Mouse (Mus musculus) heart, adult 2 months (tissue): Measurements from ENCODE around the gene Gm37240. TPM values are rescaled to one million over a fixed set of nuclear protein-coding genes. Genes with fewer than 3 reads are reported as not detected.

Experiments used
- DNase-seq, 2 experiments: peaks; one replicate each; pipeline ENCODE4 v3.0.0; 2021
- H3K27ac ChIP-seq: fragments of 200-600 bp; 2 replicates; pipeline ENCODE4 v1.8.1; 2022
- H3K27me3 ChIP-seq: fragments of 200-500 bp; 2 replicates; pipeline ENCODE4 v1.6.1; 2012; ENCODE audit warnings: mild to moderate bottlenecking, low read length, inconsistent platforms, mixed read lengths; ENCODE audit not compliant: control insufficient read depth, insufficient read depth
- H3K36me3 ChIP-seq: fragments of 200-500 bp; 2 replicates; pipeline ENCODE4 v1.6.1; 2012; ENCODE audit warnings: low read length, inconsistent platforms; ENCODE audit not compliant: control insufficient read depth, insufficient read depth
- H3K4me1 ChIP-seq: fragments of 200-500 bp; 2 replicates; pipeline ENCODE4 v1.6.1; 2011; ENCODE audit warnings: low read length; ENCODE audit not compliant: control insufficient read depth, insufficient read depth
- H3K4me3 ChIP-seq: fragments of 200-600 bp; 2 replicates; pipeline ENCODE4 v1.8.1; 2022
- H3K79me2 ChIP-seq: fragments of 200-500 bp; replicated peaks from 2 replicates; pipeline ENCODE4 v1.6.1; 2012; ENCODE audit warnings: mild to moderate bottlenecking, inconsistent platforms, low read length, moderate library complexity, mixed read lengths; ENCODE audit not compliant: control insufficient read depth, insufficient read depth
- H3K9ac ChIP-seq: fragments of 200-500 bp; 2 replicates; pipeline ENCODE4 v1.6.1; 2012; ENCODE audit warnings: low read depth, mild to moderate bottlenecking, control low read depth, inconsistent platforms, low read length, mixed read lengths
- CTCF ChIP-seq: fragments of 200-600 bp; IDR thresholded peaks from 2 replicates; pipeline ENCODE4 v1.8.1; 2022; ENCODE audit warnings: antibody characterized with exemption, mild to moderate bottlenecking, moderate library complexity
- EP300 ChIP-seq: fragments of 200-500 bp; IDR thresholded peaks from 2 replicates; pipeline ENCODE4 v1.6.1; 2011; ENCODE audit warnings: low read depth, low read length, control low read depth; ENCODE audit not compliant: insufficient read depth
- POLR2A ChIP-seq: fragments of 200-500 bp; IDR thresholded peaks from 2 replicates; pipeline ENCODE4 v1.6.1; 2011; ENCODE audit warnings: mild to moderate bottlenecking, low read depth, low read length, control low read depth; ENCODE audit not compliant: insufficient read depth
- WGBS: fragments of 180-500 bp; shearing (Covaris S2); methylation state at CpG from one replicate; pipeline ENCODE4 v1.1.7; 2018; 5-methylcytosine and 5-hydroxymethylcytosine counted together
- intact Hi-C: fragments of 180-260 bp; cut with DNase I; formaldehyde crosslinking; loops from one replicate; pipeline ENCODE4 v1.15.1; 2025
- polyA plus RNA-seq: library from polyadenylated mRNA; depleted of rRNA; stranded (reverse); fragments of >200 nt; gene quantifications from 2 replicates; pipeline ENCODE4 v1.2.3, GENCODE M21; 2012
- total RNA-seq, 2 experiments: library from RNA; stranded (reverse); gene quantifications; 2 replicates each; pipeline ENCODE4 v1.2.3; 2021

Gm37240 gene
- total and polyA plus RNA-seq, 3 experiments = 25.0 to 45.3 (median 36.6) TPM

GRCm38 (mm10) chr3:85104301-85104700 lies 783.0 kb downstream of the Gm37240 start:
- H3K27ac ChIP-seq = no peak overlapping the region
- no peaks in the 10 kb centered on the region for H3K27me3 ChIP-seq
- no peak overlapping the region for H3K4me3 ChIP-seq
- no peak overlapping the region for H3K9ac ChIP-seq
- no peak for DNase-seq
- WGBS = 61% methylated on average over 5 of the region's 5 CpGs
- no peaks in the 10 kb centered on the region for H3K36me3 ChIP-seq
- no peaks in the 10 kb centered on the region for H3K4me1 ChIP-seq
- intact Hi-C loops = no loop called here
- H3K79me2 ChIP-seq = no peaks in the 10 kb centered on the region
- TF ChIP-seq POLR2A (no peak), EP300 (no peak), CTCF (no peak)

GRCm38 (mm10) chr3:85080882-85081558 lies 806.3 kb downstream of the Gm37240 start:
- 79% methylated on average over 21 of the region's 21 CpGs for WGBS
- no peaks in the 10 kb centered on the region for H3K36me3 ChIP-seq
- H3K4me3 ChIP-seq = no peak overlapping the region
- no peak overlapping the region for H3K27ac ChIP-seq
- TF ChIP-seq POLR2A (no peak), CTCF (no peak), EP300 (no peak)
- no peak overlapping the region for H3K9ac ChIP-seq
- H3K27me3 ChIP-seq = no peaks in the 10 kb centered on the region
- H3K4me1 ChIP-seq = no peaks in the 10 kb centered on the region
- DNase-seq = no peak
- H3K79me2 ChIP-seq = no peaks in the 10 kb centered on the region
- intact Hi-C loops = no loop called here

- no peak for TF ChIP-seq EP300
- no peaks in the 10 kb centered on the region for H3K36me3 ChIP-seq
- 56% methylated on average over 7 of the region's 7 CpGs for WGBS
Observed at GRCm38 (mm10) chr3:85064113-85064512, 823.2 kb downstream of the Gm37240 start.

GRCm38 (mm10) chr3:85060153-85060552 lies 827.2 kb downstream of the Gm37240 start:
- no peak overlapping the region for H3K27ac ChIP-seq
- DNase-seq = no peak
- H3K9ac ChIP-seq = no peak overlapping the region
- WGBS = 86% methylated on average over 7 of the region's 7 CpGs
- no peaks in the 10 kb centered on the region for H3K79me2 ChIP-seq
- H3K4me1 ChIP-seq = no peaks in the 10 kb centered on the region
- TF ChIP-seq CTCF = no peak
- TF ChIP-seq POLR2A = no peak
- no peak for TF ChIP-seq EP300
- H3K36me3 ChIP-seq = no peaks in the 10 kb centered on the region
- no peaks in the 10 kb centered on the region for H3K27me3 ChIP-seq
- intact Hi-C loops = no loop called here
- no peak overlapping the region for H3K4me3 ChIP-seq

More at GRCm38 (mm10) chr3:85064113-85064512, 823.2 kb downstream of the Gm37240 start:
- H3K27me3 ChIP-seq = no peaks in the 10 kb centered on the region
- H3K4me3 ChIP-seq = no peak overlapping the region
- H3K79me2 ChIP-seq = no peaks in the 10 kb centered on the region
- intact Hi-C loops = no loop called here
- DNase-seq = no peak
- no peak overlapping the region for H3K9ac ChIP-seq
- no peaks in the 10 kb centered on the region for H3K4me1 ChIP-seq
- no peak overlapping the region for H3K27ac ChIP-seq

GRCm38 (mm10) chr3:85057245-85057644 lies 830.1 kb downstream of the Gm37240 start:
- intact Hi-C loops = no loop called here
- TF ChIP-seq CTCF = no peak
- no peak for TF ChIP-seq POLR2A
- no peak for TF ChIP-seq EP300
- WGBS = 71% methylated on average over 6 of the region's 6 CpGs

GRCm38 (mm10) chr3:85053526-85053925 lies 833.8 kb downstream of the Gm37240 start:
- 43% methylated on average over 4 of the region's 4 CpGs for WGBS
- no peak for DNase-seq
- TF ChIP-seq CTCF = no peak
- no peak for TF ChIP-seq EP300
- H3K79me2 ChIP-seq = no peaks in the 10 kb centered on the region
- no peaks in the 10 kb centered on the region for H3K4me1 ChIP-seq
- H3K27me3 ChIP-seq = no peaks in the 10 kb centered on the region
- intact Hi-C loops = no loop called here
- H3K36me3 ChIP-seq = no peaks in the 10 kb centered on the region
- H3K9ac ChIP-seq = no peak overlapping the region
- H3K4me3 ChIP-seq = no peak overlapping the region
- no peak overlapping the region for H3K27ac ChIP-seq

More at GRCm38 (mm10) chr3:85057245-85057644, 830.1 kb downstream of the Gm37240 start:
- Histone ChIP-seq H3K79me2 (no peaks in the 10 kb centered on the region), H3K27me3 (no peaks in the 10 kb centered on the region), H3K27ac (no peak overlapping the region), H3K9ac (no peak overlapping the region), H3K4me3 (no peak overlapping the region), H3K36me3 (no peaks in the 10 kb centered on the region), H3K4me1 (no peaks in the 10 kb centered on the region)
- no peak for DNase-seq
